Mouse (Mus musculus): ENCODE data around the gene Vps26c. TPM values are rescaled to one million over a fixed set of nuclear protein-coding genes. Genes with fewer than 3 reads are reported as not detected.
A peak's percentile ranks its signal among the peaks of the same experiment; 100 is the strongest.

The Vps26c gene
- total RNA-seq, 1 experiment from 2014 or later: 27.9 TPM

DNA sequence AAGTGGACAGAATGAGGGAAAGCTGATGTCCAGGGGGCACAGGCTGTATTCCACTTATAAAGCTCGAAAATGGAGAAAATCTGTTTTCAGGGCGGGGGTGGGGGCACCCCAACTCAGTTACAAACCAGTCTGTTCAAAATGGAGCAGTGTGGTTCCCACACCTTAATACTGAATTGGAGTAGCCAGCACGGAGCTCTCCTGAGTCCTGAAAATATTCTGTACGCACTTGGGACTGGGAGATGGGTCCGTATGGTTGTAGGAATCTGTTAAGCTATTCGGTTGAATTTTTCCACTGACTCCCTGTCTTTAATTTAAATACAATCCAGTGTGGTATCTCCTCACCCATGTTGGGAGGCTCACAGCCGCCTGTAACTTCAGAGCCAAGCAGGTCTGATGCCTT is 28.7 kb upstream of the Vps26c start:
- ATAC-seq (replicated peaks; ENCODE audit: insufficient number of reproducible peaks, low FRiP score, low TSS enrichment, poor library complexity, severe bottlenecking): no peak

DNA sequence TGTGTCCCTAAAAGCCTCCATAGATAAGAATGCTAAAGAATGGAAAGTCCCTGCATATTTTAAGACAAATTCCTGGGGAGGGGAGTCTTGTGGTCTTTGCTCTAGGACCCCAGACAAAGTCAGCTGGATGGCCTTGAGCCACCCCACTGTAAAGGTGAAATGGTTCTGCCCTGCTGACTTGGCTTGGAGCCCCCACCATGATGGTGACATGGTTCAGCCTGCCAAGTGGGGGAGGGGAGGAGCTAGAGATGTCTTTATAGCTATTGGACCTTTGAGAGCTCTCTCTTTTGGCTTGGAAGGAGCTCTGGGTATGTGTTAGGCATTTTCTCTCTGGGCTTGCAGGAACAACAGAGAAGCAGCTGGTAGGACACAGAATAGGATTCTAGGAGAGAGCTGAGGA is 25.3 kb upstream of the Vps26c start:
- no peak for ATAC-seq (replicated peaks; ENCODE audit: insufficient number of reproducible peaks, low FRiP score, low TSS enrichment, poor library complexity, severe bottlenecking)

DNA sequence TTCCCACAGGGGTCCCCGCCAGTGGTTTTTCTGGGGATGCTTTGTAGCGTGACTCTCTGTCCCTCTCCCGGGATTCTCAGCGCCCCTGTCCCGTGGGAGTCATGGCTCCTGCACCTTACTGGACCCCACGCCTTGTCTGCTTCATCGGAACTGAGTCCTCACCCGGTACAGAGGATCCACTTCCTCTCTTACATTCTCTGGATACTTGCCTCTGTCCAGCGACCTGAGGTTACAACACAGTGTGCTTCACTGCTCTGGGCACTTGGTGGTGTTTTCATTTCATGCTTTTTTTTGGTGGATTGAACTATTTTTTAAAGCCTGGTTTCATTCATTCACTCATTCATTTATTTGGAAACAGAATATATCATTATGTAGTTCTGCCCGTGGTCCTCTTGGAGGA is 23.2 kb upstream of the Vps26c start:
- ATAC-seq (replicated peaks; ENCODE audit: insufficient number of reproducible peaks, low FRiP score, low TSS enrichment, poor library complexity, severe bottlenecking): 0 out of 2 replicates have a peak, but pooled peaks have one; percentile 25

DNA sequence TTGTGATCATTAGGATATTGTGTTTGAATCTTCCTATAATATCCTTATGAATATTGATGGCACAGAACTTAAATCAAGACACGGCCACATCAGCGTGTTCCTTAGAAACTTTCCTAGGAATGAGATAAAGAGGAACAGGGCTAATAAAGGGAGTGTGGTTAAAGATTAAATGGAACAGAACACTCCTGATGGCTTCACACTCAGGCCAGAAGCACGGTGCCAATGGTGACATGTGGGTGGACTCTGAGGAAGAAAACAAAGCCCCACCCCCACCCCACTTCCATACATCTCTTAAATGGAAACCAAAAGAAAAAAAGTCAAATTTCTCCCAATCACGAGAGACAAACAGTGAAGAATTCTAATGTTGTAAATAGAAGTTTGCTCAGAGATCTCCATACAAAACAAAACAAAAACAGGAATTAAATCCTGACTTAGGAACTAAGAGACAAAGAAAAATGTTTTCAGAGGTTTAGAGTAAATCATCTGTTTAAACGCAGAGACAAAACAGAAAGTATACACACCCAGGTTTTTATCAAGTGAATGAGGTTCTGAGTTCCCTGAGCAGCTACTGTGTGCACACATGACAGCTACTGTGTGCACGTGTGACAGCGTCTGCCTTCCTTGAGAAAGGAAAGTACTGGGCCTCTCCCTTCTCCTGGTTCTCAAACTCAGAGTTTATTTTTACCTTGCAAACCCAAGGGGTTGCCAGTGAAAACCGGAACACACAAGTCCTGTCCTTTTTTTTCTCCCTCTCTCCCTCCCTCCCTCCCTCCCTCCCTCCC is 19.3 kb upstream of the Vps26c start:
- ATAC-seq (replicated peaks; ENCODE audit: insufficient number of reproducible peaks, low FRiP score, low TSS enrichment, poor library complexity, severe bottlenecking): no peak

DNA sequence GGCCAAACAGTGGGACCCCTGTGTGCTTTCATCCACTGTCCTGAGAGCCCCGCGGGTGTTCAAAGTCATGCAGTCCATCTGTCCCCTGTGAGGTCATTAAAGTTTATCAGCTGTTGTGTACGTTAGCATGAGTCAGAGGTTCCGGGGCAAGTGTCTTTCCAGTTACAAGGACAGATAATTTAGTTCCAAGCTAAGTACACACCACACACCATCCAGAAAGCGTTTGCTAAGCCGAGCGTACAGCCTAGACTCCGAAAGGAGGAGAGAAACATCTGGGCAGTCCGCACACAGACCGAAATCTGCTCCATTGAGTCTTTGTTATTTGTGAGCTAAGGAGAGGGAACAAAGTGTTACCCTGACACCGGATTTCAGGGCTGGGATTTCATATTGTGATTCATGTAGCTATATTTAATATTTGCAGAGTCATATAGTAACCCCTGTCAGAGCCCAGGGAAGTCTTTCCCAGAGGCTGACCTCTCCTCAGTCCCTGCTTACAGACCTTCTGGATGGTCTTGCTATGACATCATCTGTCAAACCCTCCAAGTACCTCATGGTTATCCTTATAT is 18.0 kb upstream of the Vps26c start:
- no peak for ATAC-seq (replicated peaks; ENCODE audit: insufficient number of reproducible peaks, low FRiP score, low TSS enrichment, poor library complexity, severe bottlenecking)

DNA sequence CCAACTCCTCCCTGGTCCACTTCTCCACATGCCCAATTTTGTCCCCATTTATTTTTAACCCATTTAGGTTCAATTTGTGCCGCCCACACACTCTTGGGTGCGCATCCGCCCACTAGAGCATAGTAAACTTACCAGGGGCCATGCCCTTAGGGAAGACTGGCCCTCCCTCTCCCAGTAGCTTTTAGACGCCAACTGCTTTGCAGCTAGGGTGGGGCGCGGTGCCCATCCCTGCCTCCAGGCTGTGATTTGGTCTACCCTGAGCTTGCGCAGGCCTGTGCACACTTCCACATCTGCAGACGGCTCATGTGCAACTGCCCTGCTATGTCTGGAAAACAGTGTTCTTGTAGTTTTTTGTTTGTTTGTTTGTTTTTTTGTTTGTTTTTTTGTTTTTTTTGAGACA is 16.3 kb upstream of the Vps26c start:
- ATAC-seq (replicated peaks; ENCODE audit: insufficient number of reproducible peaks, low FRiP score, low TSS enrichment, poor library complexity, severe bottlenecking): no peak

DNA sequence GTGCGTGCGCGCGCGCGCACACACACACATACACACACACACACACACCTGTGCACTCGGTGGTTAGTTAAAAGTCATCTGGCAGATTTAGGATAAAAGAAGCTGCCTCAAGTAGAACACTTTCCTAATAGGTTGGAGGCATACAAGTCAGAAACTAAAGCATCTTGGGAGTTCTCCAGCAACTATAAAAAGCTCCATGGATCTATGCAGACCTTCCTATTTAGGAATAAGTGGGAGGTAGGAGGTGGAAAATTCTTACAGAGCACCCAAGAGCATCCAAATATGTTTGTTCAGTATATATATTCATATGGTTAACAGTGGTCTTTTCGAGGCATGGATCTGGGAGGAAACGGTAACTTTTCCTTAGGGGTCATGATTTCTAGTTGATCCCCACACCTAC is 13.5 kb upstream of the Vps26c start:
- ATAC-seq (replicated peaks; ENCODE audit: insufficient number of reproducible peaks, low FRiP score, low TSS enrichment, poor library complexity, severe bottlenecking): no peak

DNA sequence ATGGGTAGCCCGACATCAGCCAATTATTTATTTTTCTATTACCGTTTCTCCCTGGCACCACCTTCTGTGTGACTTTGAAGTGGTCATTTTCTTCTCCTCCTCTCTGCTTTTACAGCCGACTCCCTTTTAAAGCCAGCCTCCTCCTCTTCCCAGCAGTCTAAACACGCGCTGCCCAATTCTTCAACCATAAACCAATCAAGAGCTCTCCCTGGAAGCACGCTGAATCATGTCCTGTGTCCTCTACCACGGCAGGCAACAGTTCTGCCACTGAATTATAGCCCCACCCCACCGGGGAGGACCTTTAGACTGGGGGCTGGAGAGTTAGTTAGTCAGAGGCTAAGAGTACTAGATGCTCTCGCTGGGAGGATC is 10.5 kb upstream of the Vps26c start:
- ATAC-seq (replicated peaks; ENCODE audit: insufficient number of reproducible peaks, low FRiP score, low TSS enrichment, poor library complexity, severe bottlenecking): no peak

DNA sequence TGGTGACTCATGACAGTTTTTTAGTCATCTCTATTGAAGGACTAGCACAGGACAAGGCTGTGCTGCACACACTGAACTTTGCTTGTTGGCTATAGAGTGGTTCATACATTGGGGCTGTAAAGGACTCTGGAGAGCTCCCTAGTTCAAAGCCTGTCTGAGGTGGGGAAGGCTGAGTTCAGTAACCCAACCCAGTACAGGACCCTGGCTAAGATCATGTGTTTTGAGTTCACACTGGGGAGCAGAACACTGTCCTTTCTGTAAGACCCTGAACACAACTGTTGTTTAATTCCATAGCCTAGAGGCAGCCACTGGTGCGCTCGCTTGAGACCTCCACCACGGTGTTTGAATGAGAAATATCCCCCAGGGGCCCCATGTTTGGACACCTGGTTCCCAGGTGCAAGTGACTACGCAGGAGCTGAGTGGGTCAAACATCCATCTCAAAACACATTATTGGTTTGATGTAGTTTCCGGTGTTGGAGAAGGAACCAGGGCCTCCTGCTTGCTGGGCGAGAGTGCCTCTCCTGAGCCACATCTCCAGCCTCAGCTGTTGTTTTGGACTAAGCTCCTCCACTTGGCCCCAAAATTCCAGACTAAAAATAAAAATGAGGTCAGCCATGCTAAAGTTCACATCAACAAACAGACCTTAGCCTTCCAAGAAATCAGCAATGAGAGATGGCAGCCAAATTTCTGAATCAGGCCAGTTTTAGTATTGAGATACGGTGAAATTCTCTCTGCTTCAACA is 10.0 kb upstream of the Vps26c start:
- ATAC-seq (replicated peaks; ENCODE audit: insufficient number of reproducible peaks, low FRiP score, low TSS enrichment, poor library complexity, severe bottlenecking): no peak

DNA sequence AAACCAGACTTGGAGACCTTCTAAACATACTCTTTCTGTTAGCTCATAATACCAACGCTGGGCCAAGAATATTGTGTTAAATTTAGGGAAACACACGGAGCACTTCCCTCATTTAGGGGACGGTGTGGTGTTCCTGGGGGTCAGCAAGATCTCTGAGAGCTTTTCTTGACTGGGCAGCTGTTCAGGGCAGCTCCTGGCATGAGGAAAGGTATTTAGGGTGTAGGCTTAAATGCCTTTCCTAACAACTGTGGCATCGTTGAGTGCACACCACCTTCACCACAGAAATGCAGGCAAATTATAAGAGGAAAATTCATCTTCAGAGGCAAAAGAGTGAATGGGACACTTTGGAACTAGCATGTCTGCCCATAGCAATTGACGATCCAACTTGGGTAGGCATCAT is 9.1 kb upstream of the Vps26c start:
- no peak for ATAC-seq (replicated peaks; ENCODE audit: insufficient number of reproducible peaks, low FRiP score, low TSS enrichment, poor library complexity, severe bottlenecking)

DNA sequence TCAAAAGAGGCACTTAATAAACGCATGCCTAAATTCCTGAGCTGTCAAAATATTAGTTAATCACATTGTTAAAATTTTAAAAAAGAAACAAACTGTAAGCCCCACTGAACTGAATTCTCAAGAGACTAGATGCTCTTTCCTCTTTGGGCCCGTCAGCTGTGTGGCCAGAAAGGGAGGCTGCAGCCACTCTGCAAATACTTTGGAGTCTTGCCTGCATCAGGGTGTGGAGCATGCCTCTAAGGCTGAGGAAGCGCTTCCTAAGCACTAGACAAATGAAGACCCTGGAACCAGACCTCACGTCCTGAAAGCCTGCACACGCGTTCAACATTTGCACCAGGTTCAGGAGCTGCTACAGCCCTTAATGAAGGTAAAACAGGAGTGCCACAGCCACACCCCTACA is 7.0 kb upstream of the Vps26c start:
- ATAC-seq (replicated peaks; ENCODE audit: insufficient number of reproducible peaks, low FRiP score, low TSS enrichment, poor library complexity, severe bottlenecking): no peak

DNA sequence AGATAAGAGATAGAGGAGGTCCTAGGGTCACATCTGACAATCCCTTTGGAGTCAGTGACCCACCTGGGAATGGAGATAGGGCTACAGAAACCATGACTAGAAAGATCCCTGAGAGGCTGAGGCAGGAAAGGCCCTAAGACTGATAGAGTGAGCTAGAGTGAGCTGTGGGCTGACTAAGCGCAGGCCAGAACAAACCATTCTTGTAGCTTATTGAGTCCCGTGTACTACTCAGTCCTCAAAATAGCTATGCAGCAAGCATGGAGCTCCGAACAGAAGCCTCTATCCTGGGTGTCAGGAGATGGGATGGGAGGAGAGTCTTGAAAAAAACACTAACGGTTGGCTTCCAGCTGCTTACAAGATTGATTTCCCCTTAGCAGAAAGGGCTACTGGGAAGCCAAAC is 4.6 kb upstream of the Vps26c start:
- no peak for ATAC-seq (replicated peaks; ENCODE audit: insufficient number of reproducible peaks, low FRiP score, low TSS enrichment, poor library complexity, severe bottlenecking)

DNA sequence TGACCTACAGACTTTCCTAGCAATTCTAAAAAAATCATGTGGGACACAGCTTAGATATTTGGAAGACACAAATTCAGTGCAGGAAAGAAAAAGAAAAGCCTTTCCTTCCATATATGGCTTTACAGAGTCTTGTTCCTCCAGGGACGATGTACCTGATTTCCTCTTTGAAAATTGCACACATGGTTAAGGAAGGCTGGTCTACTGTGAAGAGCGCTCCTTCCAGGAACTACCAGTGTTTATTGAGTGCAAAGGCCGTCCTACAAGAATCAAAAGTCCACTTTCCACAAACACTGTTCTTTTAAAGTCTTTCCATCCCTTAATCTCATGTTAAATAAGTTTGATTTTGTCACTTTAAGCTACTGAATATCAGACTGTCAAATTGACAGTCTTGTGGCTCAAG is 916 bp upstream of the Vps26c start:
- no peak for ATAC-seq (replicated peaks; ENCODE audit: insufficient number of reproducible peaks, low FRiP score, low TSS enrichment, poor library complexity, severe bottlenecking)

DNA sequence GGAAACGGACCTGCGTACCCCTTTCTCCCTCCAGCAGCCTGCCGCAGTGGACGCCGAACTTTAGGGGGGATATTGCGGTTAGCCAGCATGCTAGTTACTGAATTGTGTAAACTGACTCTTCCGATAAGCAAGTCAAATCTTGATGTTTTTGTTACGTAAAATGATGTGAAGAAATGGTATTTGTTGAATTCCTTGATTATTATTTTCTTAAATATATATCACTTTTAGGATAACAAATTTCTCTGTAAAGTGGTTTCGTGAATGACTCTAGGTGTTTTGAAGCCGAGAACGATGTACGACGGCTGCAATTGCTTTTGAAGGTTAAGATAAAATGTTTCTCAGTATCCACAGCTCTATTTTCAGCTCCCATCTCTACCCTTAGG is 513 bp upstream of the Vps26c start:
- no peak for ATAC-seq (replicated peaks; ENCODE audit: insufficient number of reproducible peaks, low FRiP score, low TSS enrichment, poor library complexity, severe bottlenecking)

DNA sequence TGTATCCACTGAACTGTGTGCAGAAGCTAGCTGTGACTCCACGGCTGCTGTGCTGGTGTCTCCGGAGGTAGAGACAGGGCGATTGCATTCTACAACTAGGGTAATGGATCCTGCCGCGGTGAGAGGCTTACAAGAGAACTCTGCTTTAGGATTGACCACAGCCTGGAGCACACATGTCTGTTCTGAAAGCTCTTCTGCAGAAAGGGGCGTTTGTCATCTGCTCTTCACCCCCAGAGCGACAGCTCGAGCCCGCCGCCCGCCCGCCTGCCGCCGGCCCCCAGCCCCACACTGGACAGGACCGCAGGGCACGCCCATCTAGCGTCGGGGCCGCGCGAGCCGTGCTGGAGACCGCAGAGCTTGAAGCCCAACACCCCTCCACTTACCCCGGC is 681 bp downstream of the Vps26c start:
- ATAC-seq (replicated peaks; ENCODE audit: insufficient number of reproducible peaks, low FRiP score, low TSS enrichment, poor library complexity, severe bottlenecking): no peak

DNA sequence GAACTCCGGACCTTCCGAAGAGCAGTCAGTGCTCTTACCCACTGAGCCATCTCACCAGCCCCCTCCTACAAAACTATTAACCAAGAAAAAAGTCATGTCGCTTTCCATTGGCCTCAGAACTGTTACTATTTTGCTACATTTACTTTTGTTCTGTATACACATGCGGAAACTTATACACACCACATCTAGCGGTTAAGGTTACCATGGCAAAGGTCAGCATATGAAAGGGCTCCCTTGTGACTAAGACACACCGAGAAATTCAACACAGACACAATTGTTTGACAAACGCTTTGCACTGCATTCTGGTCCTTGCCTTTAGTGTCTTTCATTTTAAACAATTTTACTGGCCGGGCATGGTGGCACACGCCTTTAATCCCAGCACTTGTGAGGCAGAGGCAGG is 1.9 kb downstream of the Vps26c start:
- no peak for ATAC-seq (replicated peaks; ENCODE audit: insufficient number of reproducible peaks, low FRiP score, low TSS enrichment, poor library complexity, severe bottlenecking)

DNA sequence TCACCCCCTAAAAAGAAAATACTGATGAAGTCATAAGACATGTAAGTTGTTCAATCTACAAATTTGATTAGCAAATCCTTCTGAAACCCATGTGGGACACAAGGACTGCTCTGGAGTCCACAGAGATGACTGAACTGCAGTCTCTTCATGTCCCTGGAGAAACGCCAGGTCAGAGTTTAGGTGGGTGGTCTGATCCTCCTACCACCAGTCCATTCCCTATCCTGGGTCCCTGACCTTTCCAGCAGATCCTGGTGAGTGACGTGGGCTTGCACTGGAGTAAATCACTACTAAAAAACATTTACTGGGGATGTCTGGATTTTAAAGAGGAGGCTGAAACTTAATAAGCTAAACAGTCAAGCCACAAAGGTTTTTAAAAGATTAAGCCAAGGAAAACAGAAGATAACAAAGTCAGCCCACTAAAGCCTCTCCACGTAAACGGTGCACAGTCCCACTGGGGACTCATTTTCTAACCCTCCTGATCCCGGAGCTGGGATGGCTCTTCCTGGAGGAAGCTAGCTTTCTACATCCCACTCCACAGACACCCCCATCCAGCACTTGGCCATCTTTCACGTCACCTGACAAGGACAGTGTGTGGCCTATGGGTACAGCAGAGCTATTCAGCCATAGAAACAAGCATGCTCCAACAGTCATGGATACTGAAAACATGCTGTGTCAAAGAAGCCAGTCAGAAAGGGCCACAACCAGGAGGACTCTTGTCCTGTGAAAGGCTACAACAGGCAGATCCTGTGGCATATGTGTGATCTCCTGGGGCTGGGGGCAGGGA is 2.8 kb downstream of the Vps26c start:
- no peak for ATAC-seq (replicated peaks; ENCODE audit: insufficient number of reproducible peaks, low FRiP score, low TSS enrichment, poor library complexity, severe bottlenecking)

DNA sequence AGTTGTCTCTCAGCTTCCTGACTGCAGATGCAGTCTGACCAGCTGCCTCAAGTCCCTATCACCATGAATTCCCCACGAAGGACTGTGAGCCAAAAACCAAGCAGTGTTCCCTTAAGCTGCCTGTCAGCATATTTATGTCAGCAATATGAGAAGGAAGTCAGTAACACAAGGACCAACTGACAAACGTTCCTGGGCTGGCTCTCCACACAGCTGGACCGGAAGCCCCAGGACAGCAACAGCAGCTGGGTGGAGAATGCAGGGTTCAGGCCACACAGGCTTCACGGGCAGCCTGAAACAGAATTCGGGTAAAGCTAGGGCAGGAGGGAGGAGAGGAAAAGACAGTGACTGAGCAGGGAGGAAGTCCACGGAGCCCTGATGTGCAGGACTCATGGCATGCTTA is 7.6 kb downstream of the Vps26c start:
- ATAC-seq (replicated peaks; ENCODE audit: insufficient number of reproducible peaks, low FRiP score, low TSS enrichment, poor library complexity, severe bottlenecking): no peak; the same call in 1 of the 2 replicates

DNA sequence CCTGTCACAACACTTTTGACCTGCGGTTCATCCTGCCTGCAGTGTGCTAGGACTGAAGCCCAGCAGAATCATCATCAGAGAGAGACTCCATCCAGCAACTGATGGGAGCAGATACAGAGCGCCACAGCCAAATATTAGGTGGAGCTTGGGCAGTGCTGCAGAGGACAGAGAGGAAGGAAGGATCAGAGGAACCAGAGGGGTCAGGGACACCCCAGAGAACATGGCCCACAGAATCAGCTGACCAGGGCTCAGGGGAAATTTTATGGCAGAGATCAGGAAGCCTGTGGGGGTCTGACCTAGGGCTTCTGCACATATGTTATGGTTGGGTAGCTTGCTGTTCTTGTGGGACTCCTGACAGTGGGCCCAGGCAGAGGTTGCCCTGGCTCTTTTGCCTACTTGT is 9.0 kb downstream of the Vps26c start:
- no peak for ATAC-seq (replicated peaks; ENCODE audit: insufficient number of reproducible peaks, low FRiP score, low TSS enrichment, poor library complexity, severe bottlenecking)
